Mouse (Mus musculus) megakaryocyte, adult 5-6 weeks (primary cell): ENCODE results near the gene Serpina3j. TPM values are rescaled to one million over a fixed set of nuclear protein-coding genes. Genes with fewer than 3 reads are reported as not detected.

ENCODE experiments used
- total RNA-seq, 2 experiments: library from RNA; stranded (forward) in 1 of 2; stranded (reverse) in 1 of 2; fragments of 153-499, 151-499 nt in 1 of 2; fragments of 221-1000, 200-1000 nt in 1 of 2; gene quantifications; 2 replicates each; pipeline versions ENCODE4 v1.2.3 to v1.2.4; 2015 to 2017

Gene Serpina3j
- total RNA-seq, 2 experiments from 2014 or later = not detected

Other genes with a start within 250 kb of the Serpina3j start
- not detected in 2 replicates for gene Serpina5, start 213.4 kb upstream of the Serpina3j start, total RNA-seq (2015)
- not detected in 2 replicates for gene Serpina5, start 213.4 kb upstream of the Serpina3j start, total RNA-seq (2017)
- not detected in 2 replicates for gene Serpina3a, start 201.8 kb upstream of the Serpina3j start, total RNA-seq (2015)
- gene Serpina3a, start 201.8 kb upstream of the Serpina3j start, total RNA-seq (2017) = not detected in 2 replicates
- gene Serpina3b, start 186.6 kb upstream of the Serpina3j start, total RNA-seq (2015) = not detected in 2 replicates
- not detected in 2 replicates for gene Serpina3b, start 186.6 kb upstream of the Serpina3j start, total RNA-seq (2017)
- 0.40 TPM in 1 of 2 replicates, not detected in the other for gene Serpina3c, start 160.7 kb upstream of the Serpina3j start, total RNA-seq (2015)
- 0.45 TPM in 1 of 2 replicates, not detected in the other for gene Serpina3c, start 160.7 kb upstream of the Serpina3j start, total RNA-seq (2017)
- 1.2 and 1.5 TPM in 2 replicates for gene Serpina3f, start 100.0 kb upstream of the Serpina3j start, total RNA-seq (2015)
- gene Serpina3f, start 100.0 kb upstream of the Serpina3j start, total RNA-seq (2017) = 0.59 and 0.81 TPM in 2 replicates
- gene Serpina3g, start 78.3 kb upstream of the Serpina3j start, total RNA-seq (2015) = 4.2 and 4.7 TPM in 2 replicates
- 4.9 and 9.7 TPM in 2 replicates for gene Serpina3g, start 78.3 kb upstream of the Serpina3j start, total RNA-seq (2017)
- gene Serpina3i, start 51.4 kb upstream of the Serpina3j start, total RNA-seq (2015) = not detected in 2 replicates
- not detected in 2 replicates for gene Serpina3i, start 51.4 kb upstream of the Serpina3j start, total RNA-seq (2017)
- not detected in 2 replicates for gene Serpina3k, start 23.9 kb downstream of the Serpina3j start, total RNA-seq (2015)
- not detected in 2 replicates for gene Serpina3k, start 23.9 kb downstream of the Serpina3j start, total RNA-seq (2017)
- not detected in 2 replicates for gene Serpina3m, start 23.9 kb downstream of the Serpina3j start, total RNA-seq (2015)
- not detected in 2 replicates for gene Serpina3m, start 23.9 kb downstream of the Serpina3j start, total RNA-seq (2017)
- gene Serpina3n, start 92.2 kb downstream of the Serpina3j start, total RNA-seq (2015) = 0.23 and 0.31 TPM in 2 replicates
- gene Serpina3n, start 92.2 kb downstream of the Serpina3j start, total RNA-seq (2017) = not detected in 2 replicates
- not detected in 2 replicates for gene Gsc, start 158.8 kb downstream of the Serpina3j start, total RNA-seq (2015)
- not detected in 2 replicates for gene Gsc, start 158.8 kb downstream of the Serpina3j start, total RNA-seq (2017)